ENCODE assay signal across 15 mouse cellular contexts in the genomic region with DNA sequence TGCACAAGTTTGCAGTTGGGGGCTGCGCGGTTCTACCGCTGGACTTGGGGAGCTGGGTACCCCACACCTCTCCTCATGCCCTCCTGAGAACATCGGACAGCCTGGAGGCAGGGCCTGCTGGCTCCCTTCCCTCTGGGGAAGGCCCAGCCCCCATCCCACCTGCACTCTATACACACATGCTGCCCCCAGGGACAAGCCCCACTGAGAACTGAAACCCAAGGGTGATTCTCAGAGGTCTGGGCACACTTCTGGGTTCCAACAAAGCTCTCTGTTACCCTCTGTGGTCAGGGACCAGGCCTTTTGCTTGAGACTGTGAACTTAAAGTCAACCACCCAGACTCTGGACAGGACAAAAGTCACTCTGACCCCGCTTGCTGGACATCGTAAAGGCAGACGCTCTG. TPM values are rescaled to one million over a fixed set of nuclear protein-coding genes. Genes with fewer than 3 reads are reported as not detected.
DNase-seq lines count a peak whose midpoint lies in the region; ATAC-seq and TF ChIP-seq lines count a peak whose summit lies in the region.
"Had no signal": no experiment of that assay in that cellular context is flagged by ENCODE, and none has a peak within 500 bp of the region (broad histone marks: within the 10 kb centered on the region; RNA-seq: fewer than 3 reads in every experiment).

No protein-coding gene starts in this region.

- H3K79me2 ChIP-seq in CH12.LX (replicated peaks; ENCODE audit: control insufficient read depth, extremely low read depth, insufficient read depth, poor library complexity, severe bottlenecking): no peaks in the 10 kb centered on the region

- TF ChIP-seq POLR2A in CH12.LX (IDR thresholded peaks at IDR 0.05; ENCODE audit: low read depth, low read length): no peak; the same call in 1 of the 2 replicates
- TF ChIP-seq POLR2A in spleen, adult 2 months (IDR thresholded peaks at IDR 0.05; ENCODE audit: low read depth, low read length): peak; percentile 17; the same call in 1 of the 2 replicates

- H3K9me3 ChIP-seq in midbrain, embryonic 11.5 days (ENCODE audit: control insufficient read depth, low read length): no peaks in the 10 kb centered on the region
- no peaks in the 10 kb centered on the region for H3K9me3 ChIP-seq in midbrain, embryonic 16.5 days (replicated peaks; ENCODE audit: control insufficient read depth, low read length, poor library complexity, severe bottlenecking)
- peaks cover 35% of the 10 kb centered on the region for H3K9me3 ChIP-seq in CH12.LX (replicated peaks; ENCODE audit: low read length)
- H3K9me3 ChIP-seq: embryonic facial prominence, embryonic 13.5 days; forebrain, embryonic 12.5 days; heart, embryonic 13.5 days; hindbrain, embryonic 12.5 days had no signal

- H3K36me3 ChIP-seq in midbrain, embryonic 11.5 days (ENCODE audit: control insufficient read depth, insufficient read depth, low read length): no peaks in the 10 kb centered on the region
- no peaks in the 10 kb centered on the region for H3K36me3 ChIP-seq in midbrain, embryonic 16.5 days (ENCODE audit: control insufficient read depth, insufficient read depth, low read length)
- peaks cover 0 to 29% of the 10 kb centered on the region in 2 experiments for H3K36me3 ChIP-seq in CH12.LX (replicated peaks in 1 of 2; ENCODE audit: control insufficient read depth in 1 of 2, insufficient read depth in 1 of 2, low read length in 1 of 2)
- H3K36me3 ChIP-seq in spleen, adult 2 months (ENCODE audit: control insufficient read depth, insufficient read depth, low read length): no peaks in the 10 kb centered on the region
- no peaks in the 10 kb centered on the region for H3K36me3 ChIP-seq in splenic B cell, adult 2 months (ENCODE audit: control insufficient read depth, insufficient read depth, low read length, poor library complexity, severe bottlenecking)
- H3K36me3 ChIP-seq: embryonic facial prominence, embryonic 13.5 days; forebrain, embryonic 12.5 days; heart, embryonic 13.5 days; hindbrain, embryonic 12.5 days had no signal

- H3K27me3 ChIP-seq in midbrain, embryonic 11.5 days (ENCODE audit: control insufficient read depth, insufficient read depth, low read length): no peaks in the 10 kb centered on the region
- H3K27me3 ChIP-seq in midbrain, embryonic 16.5 days (ENCODE audit: control insufficient read depth, insufficient read depth, low read depth, low read length): no peaks in the 10 kb centered on the region
- no peaks in the 10 kb centered on the region for H3K27me3 ChIP-seq in CH12.LX (replicated peaks)
- H3K27me3 ChIP-seq in spleen, adult 2 months (ENCODE audit: control insufficient read depth, insufficient read depth, low read length): no peaks in the 10 kb centered on the region
- H3K27me3 ChIP-seq in splenic B cell, adult 2 months (ENCODE audit: control insufficient read depth, insufficient read depth, low read length, poor library complexity, severe bottlenecking): no peaks in the 10 kb centered on the region
- H3K27me3 ChIP-seq: embryonic facial prominence, embryonic 13.5 days; forebrain, embryonic 12.5 days; heart, embryonic 13.5 days; Patski had no signal

- WGBS in midbrain, embryonic 11.5 days: 88% methylated on average over 7 of the region's 7 CpGs
- WGBS in midbrain, embryonic 16.5 days: 96% methylated on average over 7 of the region's 7 CpGs
- 32% methylated on average over 7 of the region's 7 CpGs for WGBS in spleen, adult 2 months

- ATAC-seq in midbrain, embryonic 11.5 days (ENCODE audit: low FRiP score): no peak
- no peak for ATAC-seq in midbrain, embryonic 16.5 days
- ATAC-seq: forebrain, embryonic 16.5 days; hindbrain, embryonic 16.5 days had no signal

- no peak overlapping the region for H3K9ac ChIP-seq in midbrain, embryonic 11.5 days (ENCODE audit: low read length)
- H3K9ac ChIP-seq in midbrain, embryonic 16.5 days (ENCODE audit: low read depth, low read length): no peak overlapping the region
- H3K9ac ChIP-seq in CH12.LX (ENCODE audit: insufficient read depth, low read depth): peak overlapping the region; percentile 5; the same call in 1 of the 2 replicates
- H3K9ac ChIP-seq: embryonic facial prominence, embryonic 13.5 days; forebrain, embryonic 12.5 days; heart, embryonic 13.5 days; hindbrain, embryonic 12.5 days had no signal

- H3K4me2 ChIP-seq in midbrain, embryonic 11.5 days: no peak overlapping the region
- no peak overlapping the region for H3K4me2 ChIP-seq in midbrain, embryonic 16.5 days (ENCODE audit: low read length)
- H3K4me2 ChIP-seq in CH12.LX (ENCODE audit: insufficient read depth, low read depth, poor library complexity, severe bottlenecking): peak overlapping the region; percentile 60
- H3K4me2 ChIP-seq: embryonic facial prominence, embryonic 13.5 days; forebrain, embryonic 12.5 days; heart, embryonic 13.5 days; hindbrain, embryonic 12.5 days had no signal

- peak; percentile 68 for DNase-seq in midbrain, embryonic 11.5 days (ENCODE audit: low spot score, missing footprints)
- DNase-seq in CH12.LX (ENCODE audit: extremely low read depth): peak; percentile 92
- DNase-seq in spleen, adult 2 months (ENCODE audit: low read depth in 1 of 2, low spot score in 2 of 2): peak; percentile 65 to 84
- DNase-seq in splenic B cell, adult 2 months (ENCODE audit: low read depth, low spot score): peak; percentile 85
- no peak for DNase-seq in heart, postnatal 4 days
- no peak for DNase-seq in right cerebral cortex, postnatal 14 days
- DNase-seq: cerebellum, adult 9-11 months had no signal

- TF ChIP-seq CTCF in CH12.LX (conservative IDR thresholded peaks at IDR 0.05 in 1 of 2, IDR thresholded peaks at IDR 0.05 in 1 of 2; ENCODE audit: low read depth in 2 of 2, low read length in 2 of 2): peak in 1 of 2 experiments; percentile 36; a peak in 2 of 4 replicates
- TF ChIP-seq CTCF in spleen, adult 2 months (IDR thresholded peaks at IDR 0.05; ENCODE audit: extremely low read depth, insufficient read depth, insufficient read length, insufficient replicate concordance): no peak

- in situ Hi-C loops in CH12.LX (cut with MboI; ENCODE audit: low pct_ligation_motif_present, low pct_unique_long_range_greater_than_20kb, low sequenced_read_pairs): loop anchor here (10.0 kb wide), 1 partner anchor 295 kb away; no protein-coding TSS in a partner anchor

- no peak overlapping the region for H3K4me3 ChIP-seq in midbrain, embryonic 11.5 days (ENCODE audit: low read depth, low read length)
- H3K4me3 ChIP-seq in midbrain, embryonic 16.5 days (ENCODE audit: low read depth, low read length): no peak overlapping the region
- H3K4me3 ChIP-seq in CH12.LX (replicated peaks in 1 of 3; ENCODE audit: low read depth in 2 of 3, low read length in 2 of 3, poor library complexity in 1 of 3): peak overlapping the region in 1 of 3 experiments; percentile 60
- no peak overlapping the region; the same call in 1 of the 2 replicates for H3K4me3 ChIP-seq in spleen, adult 2 months (ENCODE audit: extremely low read depth, insufficient read depth, insufficient read length)
- H3K4me3 ChIP-seq: embryonic facial prominence, embryonic 13.5 days; forebrain, embryonic 12.5 days; heart, embryonic 13.5 days; hindbrain, embryonic 12.5 days had no signal

- dilution Hi-C loops in CH12.LX (cut with MboI; ENCODE audit: extremely low pct_ligation_motif_present, extremely low pct_unique_long_range_greater_than_20kb, low sequenced_read_pairs): no loop called here

- 0 out of 2 replicates have a peak, but pooled peaks cover 2% of the 10 kb centered on the region for H3K4me1 ChIP-seq in midbrain, embryonic 11.5 days (ENCODE audit: control insufficient read depth, insufficient read depth, low read length)
- H3K4me1 ChIP-seq in midbrain, embryonic 16.5 days (ENCODE audit: control insufficient read depth, insufficient read depth, low read length): no peaks in the 10 kb centered on the region
- H3K4me1 ChIP-seq in CH12.LX (ENCODE audit: control insufficient read depth in 1 of 2, insufficient read depth in 2 of 2): peaks cover 52 to 68% of the 10 kb centered on the region in 2 experiments
- peaks cover 45% of the 10 kb centered on the region; the same call in 1 of the 2 replicates for H3K4me1 ChIP-seq in spleen, adult 2 months (ENCODE audit: control insufficient read depth, insufficient read depth, insufficient read length)
- H3K4me1 ChIP-seq: forebrain, embryonic 12.5 days had no signal

- H3K27ac ChIP-seq in midbrain, embryonic 11.5 days (ENCODE audit: low read depth, low read length): no peak overlapping the region
- H3K27ac ChIP-seq in midbrain, embryonic 16.5 days (ENCODE audit: low read length): no peak overlapping the region
- H3K27ac ChIP-seq in CH12.LX (ENCODE audit: insufficient read depth, low read depth): peak overlapping the region; percentile 93
- H3K27ac ChIP-seq in spleen, adult 2 months (ENCODE audit: insufficient read depth, low read length): peak overlapping the region; percentile 87
- H3K27ac ChIP-seq: embryonic facial prominence, embryonic 13.5 days; forebrain, embryonic 12.5 days; heart, embryonic 13.5 days; hindbrain, embryonic 12.5 days had no signal

- peak; percentile 95 for TF ChIP-seq EP300 in CH12.LX (IDR thresholded peaks at IDR 0.05; ENCODE audit: low read length)

- TF ChIP-seq RAD21 in CH12.LX (IDR thresholded peaks at IDR 0.05; ENCODE audit: low read depth, low read length): peak; percentile 31

RNA-seq across cellular contexts. Expression of a gene that starts 11.1 kb away (rescaled TPM):
- 37.4 and 38.2 TPM in 2 replicates for polyA plus RNA-seq in midbrain, embryonic 11.5 days (2014; fragmentation: Nextera tagmentation; extraction: Ambion mirVana)
- polyA plus RNA-seq in midbrain, embryonic 16.5 days (2015; fragmentation: Nextera tagmentation; extraction: Ambion mirVana): 23.9 and 27.2 TPM in 2 replicates
- total RNA-seq in CH12.LX (2012; rRNA removed): 43.4 and 76.6 TPM in 2 replicates
- 106 and 107 TPM in 2 replicates for total RNA-seq in CH12.LX (2014; rRNA removed)
- polyA plus RNA-seq in CH12.LX (2012; ENCODE audit: insufficient read length, low read depth): 174 and 204 TPM in 2 replicates
- 27.7 and 30.3 TPM in 2 replicates for polyA plus RNA-seq in spleen, adult 2 months (2012; rRNA removed)
- total RNA-seq in heart, postnatal 4 days (2021): 10 to 100 TPM; 46.6 to 47.0 TPM

RNA-seq across cellular contexts. Expression of a gene that starts 42.2 kb away (rescaled TPM):
- 41.2 and 44.7 TPM in 2 replicates for polyA plus RNA-seq in midbrain, embryonic 11.5 days (2014; fragmentation: Nextera tagmentation; extraction: Ambion mirVana)
- polyA plus RNA-seq in midbrain, embryonic 16.5 days (2015; fragmentation: Nextera tagmentation; extraction: Ambion mirVana): 44.5 and 48.7 TPM in 2 replicates
- total RNA-seq in CH12.LX (2012; rRNA removed) (6.7 and 10.0 TPM in 2 replicates), CH12.LX (2014; rRNA removed) (9.4 and 10.4 TPM in 2 replicates)
- polyA plus RNA-seq in CH12.LX (2012; ENCODE audit: insufficient read length, low read depth): 8.1 and 8.2 TPM in 2 replicates
- polyA plus RNA-seq in spleen, adult 2 months (2012; rRNA removed): 12.7 and 16.3 TPM in 2 replicates
- 10 to 100 TPM; 10.5 to 11.9 TPM for total RNA-seq in heart, postnatal 4 days (2021)

RNA-seq across cellular contexts. Expression of a gene that starts 48.3 kb away (rescaled TPM):
- polyA plus RNA-seq in midbrain, embryonic 11.5 days (2014; fragmentation: Nextera tagmentation; extraction: Ambion mirVana): 51.6 and 56.3 TPM in 2 replicates
- 31.7 and 33.2 TPM in 2 replicates for polyA plus RNA-seq in midbrain, embryonic 16.5 days (2015; fragmentation: Nextera tagmentation; extraction: Ambion mirVana)
- total RNA-seq in CH12.LX (2012; rRNA removed) (37.2 and 52.7 TPM in 2 replicates), CH12.LX (2014; rRNA removed) (87.7 and 94.9 TPM in 2 replicates)
- 78.6 and 83.0 TPM in 2 replicates for polyA plus RNA-seq in CH12.LX (2012; ENCODE audit: insufficient read length, low read depth)
- 7.2 and 9.2 TPM in 2 replicates for polyA plus RNA-seq in spleen, adult 2 months (2012; rRNA removed)
- 10 to 100 TPM; 41.6 to 45.0 TPM for total RNA-seq in heart, postnatal 4 days (2021)

Comparison
In these comparisons a context has a peak if more than half of its experiments do, and no peak if none do; other contexts are left out.
1. DNase-seq: peak in midbrain, embryonic 11.5 days (single experiment), CH12.LX (single experiment), spleen, adult 2 months (2 of 2) and splenic B cell, adult 2 months (single experiment); none in heart, postnatal 4 days (single experiment) and right cerebral cortex, postnatal 14 days (single experiment).
2. H3K27ac ChIP-seq: peak in CH12.LX (single experiment) and spleen, adult 2 months (single experiment); none in midbrain, embryonic 11.5 days (single experiment) and midbrain, embryonic 16.5 days (single experiment).